Mouse (Mus musculus): ENCODE measurements around the gene Ddias.
A peak's percentile ranks its signal among the peaks of the same experiment; 100 is the strongest.
"Not testable (repeated sequence)": the region's sequence is repeated elsewhere in the genome, so short reads cannot be mapped to it uniquely, and the experiment has no call there.

The Ddias gene

DNA sequence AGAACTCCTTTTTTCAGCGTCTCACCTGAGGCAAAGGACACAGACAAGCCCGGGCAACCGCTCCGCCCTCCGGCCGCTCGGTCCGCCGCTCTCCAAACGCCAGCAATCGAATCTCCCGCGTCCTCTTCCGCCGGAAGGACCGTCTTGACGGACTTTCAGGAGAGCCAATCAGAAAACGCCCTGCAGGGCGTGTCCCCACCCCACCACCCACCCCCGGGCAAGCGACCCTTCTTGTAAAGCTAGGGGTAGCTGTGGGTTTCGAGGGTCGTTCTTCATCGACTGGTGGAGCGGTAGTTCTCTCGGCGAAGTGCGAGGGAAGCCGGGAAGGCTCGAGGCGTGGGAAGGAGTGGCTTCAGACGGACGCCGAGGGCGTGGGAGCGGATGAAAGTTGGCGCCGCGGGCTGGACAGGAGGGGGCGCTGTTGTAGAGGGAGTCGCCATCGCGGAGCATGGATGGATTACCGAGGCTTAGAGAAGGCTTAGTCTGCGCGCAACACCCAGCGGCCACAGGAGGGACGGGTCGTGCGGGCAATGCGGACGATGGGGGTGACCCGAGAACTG, at the start of gene Ddias, which contains the start of gene Prcp:
Gene Ddias (minus strand): TSS at position 132 of the 560 bp plus-strand sequence.
Gene Prcp (plus strand): TSS at position 355 of the 560 bp plus-strand sequence.
- peak; percentile 96 for DNase-seq (ENCODE audit: low spot score)

DNA sequence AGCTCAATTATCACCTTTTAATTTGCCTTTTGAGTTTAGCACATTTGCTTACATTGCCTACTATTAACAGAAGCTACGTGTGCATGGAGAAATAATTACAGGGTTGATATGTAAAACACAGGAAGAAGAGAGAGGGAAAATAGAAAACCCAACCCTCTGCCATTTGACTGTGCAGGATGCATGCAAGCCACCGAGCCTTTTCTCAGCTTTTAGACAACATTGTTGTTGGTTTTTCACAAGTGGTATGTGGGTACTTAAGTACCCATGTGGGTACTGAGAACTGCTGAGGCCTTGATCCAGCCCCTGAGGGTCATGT, 46.8 kb upstream of the Ddias start:
- DNase-seq (ENCODE audit: low spot score), result no peak

DNA sequence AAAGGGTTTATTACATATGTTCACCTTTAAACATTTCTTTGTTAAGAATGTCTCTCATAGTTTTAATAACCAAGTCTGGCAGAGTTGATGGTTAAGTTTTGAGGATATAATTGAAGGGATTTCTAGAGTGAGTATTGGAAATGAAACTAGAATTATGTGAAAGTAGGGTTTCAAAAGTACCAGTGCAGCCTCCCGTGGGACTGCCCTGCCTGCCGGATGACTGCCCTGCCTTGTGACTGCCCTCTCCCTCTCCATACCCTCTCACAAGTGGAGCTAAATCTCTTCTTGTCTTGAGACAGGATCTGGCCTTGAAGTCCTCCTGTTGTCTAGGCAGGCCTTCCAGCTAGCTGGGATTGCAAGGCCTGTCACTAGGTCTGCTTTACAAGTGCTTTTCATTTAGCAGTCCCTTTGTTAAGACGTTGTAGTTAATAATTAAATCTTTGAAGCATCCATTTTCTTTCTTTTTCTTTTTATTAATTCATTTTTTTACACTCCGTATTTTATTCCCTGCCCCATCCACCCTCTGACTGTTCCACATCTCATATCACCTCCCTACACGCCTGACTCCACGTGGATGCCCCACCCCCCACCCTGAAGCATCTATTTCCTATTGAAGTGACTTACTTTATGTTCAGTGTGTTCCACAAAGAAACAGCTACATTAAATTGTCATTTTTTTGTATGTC, 46.3 kb upstream of the Ddias start:
- no peak for DNase-seq (ENCODE audit: low spot score)

DNA sequence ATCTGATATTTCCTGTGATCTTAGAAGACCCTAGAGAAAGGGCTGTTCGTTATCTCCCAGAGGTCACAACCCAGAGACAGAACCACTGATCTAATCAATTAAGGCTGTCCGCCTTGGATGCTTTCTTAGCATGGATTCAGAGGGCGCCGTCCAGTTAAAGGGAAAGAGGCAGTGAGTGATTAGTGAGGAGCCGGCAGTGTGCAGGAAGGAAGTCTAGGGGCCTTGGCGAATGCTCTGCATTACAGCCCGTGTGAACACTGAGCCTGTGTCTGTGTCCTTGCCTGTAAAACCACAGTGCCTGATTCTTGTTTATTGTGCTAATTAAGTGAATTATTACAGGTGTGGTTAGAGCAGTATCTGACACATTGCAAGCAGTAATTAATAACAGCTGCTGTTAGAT, 30.2 kb upstream of the Ddias start:
- not testable (repeated sequence) for DNase-seq (ENCODE audit: low spot score)

DNA sequence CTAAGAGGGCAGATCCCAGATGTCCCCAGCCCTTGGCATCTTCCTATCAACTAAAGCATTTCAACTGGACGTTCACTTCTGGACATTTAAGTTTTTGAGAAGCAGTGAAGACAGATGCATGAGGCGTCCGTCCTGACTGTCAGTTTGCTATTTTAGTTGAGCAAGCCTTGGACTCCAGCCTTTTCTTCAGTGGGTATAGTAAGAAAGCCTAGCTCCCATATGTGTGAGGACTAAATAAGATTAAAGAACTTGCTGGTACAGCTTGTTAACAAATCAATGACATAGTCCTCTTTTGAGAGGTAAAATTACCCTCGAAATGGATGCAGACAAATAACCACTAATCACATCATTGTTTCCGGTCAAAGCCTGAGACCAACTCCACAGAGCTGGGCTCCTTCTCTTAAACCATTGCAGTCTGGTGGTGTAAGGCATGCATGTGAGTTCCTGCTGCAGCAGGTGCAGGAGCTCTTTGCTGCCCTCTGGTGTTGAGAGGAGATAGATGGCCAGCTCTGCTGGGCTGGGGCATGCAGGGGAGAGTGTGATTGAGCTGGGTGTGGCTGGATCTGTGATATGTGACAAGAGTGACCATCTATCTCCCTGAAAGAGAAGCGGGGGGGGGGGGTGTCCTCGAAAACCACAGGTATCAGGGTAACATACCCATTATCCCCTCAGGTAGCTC, 29.5 kb upstream of the Ddias start:
- peak; percentile 84 for DNase-seq (ENCODE audit: low spot score)

GRCm38 (mm10) chr7:92897021-92897420, 23.0 kb upstream of the Ddias start:
- peak; percentile 57 for DNase-seq (ENCODE audit: low spot score)

DNA sequence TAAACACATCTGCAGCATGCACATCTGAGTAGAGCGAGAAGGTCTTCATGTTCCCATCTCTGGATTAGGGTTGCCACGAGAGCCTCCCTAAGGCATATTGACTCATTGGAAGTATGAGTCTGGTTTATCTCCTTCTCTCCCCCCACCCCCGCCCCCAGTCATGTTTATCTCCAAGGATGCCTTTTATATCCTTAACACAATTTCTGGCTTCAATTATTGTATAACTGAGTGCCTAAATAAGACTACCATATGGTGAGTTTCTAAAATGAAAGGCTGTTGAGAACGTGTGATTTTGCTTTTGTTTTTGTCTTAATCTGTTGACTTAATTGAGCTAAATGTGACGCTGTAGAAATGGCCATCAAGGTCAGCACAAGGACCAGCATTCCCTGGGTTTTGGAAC, 22.0 kb upstream of the Ddias start:
- DNase-seq (ENCODE audit: low spot score), result peak; percentile 42

GRCm38 (mm10) chr7:92893478-92893877, 19.4 kb upstream of the Ddias start:
- DNase-seq (ENCODE audit: low spot score), result no peak

- peak; percentile 38 for DNase-seq (ENCODE audit: low spot score)
Measured at GRCm38 (mm10) chr7:92890618-92891230, 16.7 kb upstream of the Ddias start.

DNA sequence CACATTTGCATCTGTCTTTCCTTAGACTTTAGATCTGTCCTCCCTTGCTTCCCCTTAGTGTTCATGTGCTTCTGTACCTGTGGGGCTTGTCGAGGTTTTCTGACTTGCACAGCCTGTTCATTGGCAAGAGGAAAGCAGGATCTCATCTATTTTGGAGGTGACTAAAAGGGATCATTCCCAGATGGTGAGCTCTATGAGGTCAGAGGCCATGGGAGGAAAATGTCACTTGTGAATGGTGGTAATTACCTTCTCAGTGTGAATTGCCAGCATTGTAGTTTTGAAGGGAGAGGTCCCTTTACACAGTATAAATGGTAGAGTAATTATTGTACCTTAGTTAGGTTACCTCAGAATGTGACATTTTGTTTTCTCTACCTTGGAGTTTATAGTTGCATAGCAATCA, 16.2 kb upstream of the Ddias start:
- DNase-seq (ENCODE audit: low spot score), result no peak

GRCm38 (mm10) chr7:92887230-92887629, 13.2 kb upstream of the Ddias start:
- DNase-seq (ENCODE audit: low spot score), result no peak

DNA sequence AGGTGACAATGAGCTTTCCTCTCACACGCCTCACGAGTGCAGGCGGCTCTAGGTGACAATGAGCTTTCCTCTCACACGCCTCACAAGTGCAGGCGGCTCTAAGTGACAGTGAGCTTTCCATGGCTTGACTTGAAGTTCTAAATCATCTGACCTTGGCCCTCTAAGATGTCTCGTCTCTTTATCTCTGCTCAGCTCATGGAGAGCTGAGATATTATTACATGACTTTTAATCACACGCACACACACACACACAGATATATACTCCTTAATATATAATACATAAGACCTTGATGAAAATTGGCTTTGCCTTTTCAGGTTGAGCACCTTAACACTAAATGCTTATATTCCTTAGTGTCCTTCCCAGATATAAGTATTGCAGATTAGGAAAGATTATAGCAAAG, 12.8 kb upstream of the Ddias start:
- DNase-seq (ENCODE audit: low spot score), result no peak

DNA sequence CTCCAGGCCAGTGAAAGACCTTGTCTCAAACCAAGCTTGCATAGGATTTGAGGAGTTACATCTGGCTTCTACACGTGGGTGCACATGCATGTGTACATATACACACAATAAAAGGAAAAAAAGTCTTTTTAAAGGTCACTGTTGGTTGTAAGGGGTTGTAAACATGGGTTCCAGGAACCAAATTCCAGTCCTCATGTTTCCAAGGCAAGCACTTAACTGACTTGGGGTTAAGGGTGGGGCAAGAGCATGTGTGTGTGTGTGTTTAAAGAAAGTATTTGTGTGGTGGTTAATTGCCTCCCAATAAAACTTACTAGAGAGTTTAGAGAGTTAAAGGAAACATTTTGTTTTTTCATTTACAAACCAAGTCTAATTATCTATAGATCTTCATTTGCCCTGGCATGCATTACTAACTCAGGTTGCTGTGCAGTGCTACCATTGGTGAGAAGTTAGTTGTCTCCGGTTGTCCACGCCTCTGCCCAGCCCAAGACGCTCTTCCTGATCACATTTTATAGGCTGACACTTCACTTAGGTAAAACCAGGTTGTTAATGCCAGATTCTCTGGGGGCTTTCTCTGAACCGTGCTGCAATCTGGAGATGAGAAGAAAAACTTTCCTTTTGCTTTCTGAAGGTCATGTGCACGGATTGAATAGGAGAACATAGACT, 11.1 kb upstream of the Ddias start:
- no peak for DNase-seq (ENCODE audit: low spot score)

- DNase-seq (ENCODE audit: low spot score), result no peak
Measured at GRCm38 (mm10) chr7:92883850-92884716, 10.0 kb upstream of the Ddias start.

DNA sequence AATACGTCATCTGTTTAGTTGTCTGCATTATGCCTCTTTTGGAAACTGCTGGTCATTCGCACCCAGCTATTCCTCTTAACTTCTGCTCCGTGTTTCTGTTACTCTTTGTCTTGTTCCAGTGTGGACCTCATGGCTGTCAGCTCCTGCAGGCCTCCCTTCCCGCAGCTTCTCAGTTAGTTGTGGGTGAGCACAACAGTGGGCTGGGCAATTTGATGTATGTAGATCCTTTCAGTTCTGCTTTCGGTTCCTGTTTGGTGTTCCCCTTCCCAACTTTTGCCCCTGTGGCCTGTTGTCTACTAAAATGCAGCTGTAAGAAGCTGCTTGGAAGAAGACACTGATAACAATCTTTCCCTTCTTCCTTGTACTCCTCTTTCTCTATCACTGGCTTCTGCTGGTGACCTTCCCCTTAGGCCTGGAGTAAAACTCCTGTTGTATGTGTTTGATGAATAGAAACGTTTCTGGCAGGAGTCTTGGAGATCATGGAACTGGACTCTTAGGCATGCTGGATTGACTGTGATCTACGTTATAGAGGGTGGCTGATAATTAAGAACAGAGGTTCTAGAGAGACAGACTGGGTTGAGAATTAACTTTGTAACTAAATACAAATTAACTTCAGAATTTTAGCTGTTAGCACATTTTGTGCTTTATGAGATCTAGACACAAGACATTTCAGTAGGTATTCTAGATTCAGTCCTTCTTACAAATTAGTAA, 4.7 kb upstream of the Ddias start:
- DNase-seq (ENCODE audit: low spot score), result no peak

- DNase-seq (ENCODE audit: low spot score), result no peak
Measured at GRCm38 (mm10) chr7:92876538-92876937, 2.5 kb upstream of the Ddias start.

- peak; percentile 15 for DNase-seq (ENCODE audit: low spot score)
Measured at GRCm38 (mm10) chr7:92876066-92876465, 2.0 kb upstream of the Ddias start.

- peak; percentile 93 for DNase-seq (ENCODE audit: low spot score)
Measured at GRCm38 (mm10) chr7:92874761-92875408, 838 bp upstream of the Ddias start.

- no peak for DNase-seq (ENCODE audit: low spot score)
Measured at GRCm38 (mm10) chr7:92871596-92871995, 2.5 kb downstream of the Ddias start.

GRCm38 (mm10) chr7:92870161-92870560, 3.9 kb downstream of the Ddias start:
- peak; percentile 61 for DNase-seq (ENCODE audit: low spot score)
